Mouse (Mus musculus) megakaryocyte progenitor cell, adult 5-6 weeks (primary cell): ENCODE results near the gene Rad50. TPM values are rescaled to one million over a fixed set of nuclear protein-coding genes. Genes with fewer than 3 reads are reported as not detected.
A peak's percentile ranks its signal among the peaks of the same experiment; 100 is the strongest.

Experiments used
- ATAC-seq: replicated peaks from 2 replicates; pipeline ENCODE4 v1.8.0; 2016; ENCODE audit warnings: mild to moderate bottlenecking, moderate TSS enrichment, inconsistent platforms; ENCODE audit not compliant: poor library complexity
- total RNA-seq, 2 experiments: library from RNA; stranded (forward) in 1 of 2; stranded (reverse) in 1 of 2; fragments of 157-497, 149-512 nt in 1 of 2; fragments of 200-1000 nt in 1 of 2; gene quantifications; 2 replicates each; pipeline versions ENCODE4 v1.2.3 to v1.2.4; 2015 to 2017

The Rad50 gene
- 49.3 and 57.7 TPM in 2 replicates for total RNA-seq (2015)
- total RNA-seq (2017), result 66.5 and 79.1 TPM in 2 replicates

DNA sequence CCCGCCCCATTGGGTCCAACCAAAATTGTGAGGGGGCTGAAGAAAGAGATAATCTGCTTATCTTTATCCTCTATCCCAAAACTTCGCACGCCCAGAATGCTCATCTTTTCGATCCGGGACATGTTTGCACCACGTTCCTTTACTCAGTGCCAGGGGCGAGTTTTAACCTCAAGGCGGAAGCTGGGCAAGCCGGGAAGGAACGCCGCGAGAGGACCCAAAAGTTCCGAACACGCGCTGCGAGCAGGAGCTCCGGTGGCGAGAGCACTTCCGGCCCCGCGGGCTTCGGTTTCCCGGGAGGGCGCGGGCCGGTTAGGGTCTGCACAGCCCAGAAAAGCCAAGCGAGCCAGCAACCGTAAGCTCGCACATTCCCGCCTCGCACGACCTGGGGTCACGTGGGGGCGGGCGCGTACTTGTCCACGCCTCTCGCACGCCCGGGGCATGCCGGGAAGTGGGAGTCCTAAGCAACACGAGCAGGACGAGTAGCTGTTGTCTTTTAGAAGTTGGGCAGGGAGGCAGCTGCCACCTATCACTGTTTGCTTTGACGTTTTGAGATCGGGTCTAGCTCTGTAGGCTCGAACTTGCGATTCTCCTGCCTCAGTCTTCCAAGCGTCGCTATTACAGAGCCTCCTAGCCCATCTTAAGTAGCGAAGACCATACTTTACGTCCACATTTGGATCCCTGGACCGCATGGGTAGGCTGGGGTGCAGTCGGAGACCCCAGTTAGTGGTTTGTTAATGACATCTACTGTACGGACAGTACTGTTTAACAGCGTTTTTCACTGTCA, at the start of gene Rad50:
Gene Rad50 (minus strand): TSS at position 386 of the 784 bp plus-strand sequence.
- ATAC-seq, result peak; percentile 99

DNA sequence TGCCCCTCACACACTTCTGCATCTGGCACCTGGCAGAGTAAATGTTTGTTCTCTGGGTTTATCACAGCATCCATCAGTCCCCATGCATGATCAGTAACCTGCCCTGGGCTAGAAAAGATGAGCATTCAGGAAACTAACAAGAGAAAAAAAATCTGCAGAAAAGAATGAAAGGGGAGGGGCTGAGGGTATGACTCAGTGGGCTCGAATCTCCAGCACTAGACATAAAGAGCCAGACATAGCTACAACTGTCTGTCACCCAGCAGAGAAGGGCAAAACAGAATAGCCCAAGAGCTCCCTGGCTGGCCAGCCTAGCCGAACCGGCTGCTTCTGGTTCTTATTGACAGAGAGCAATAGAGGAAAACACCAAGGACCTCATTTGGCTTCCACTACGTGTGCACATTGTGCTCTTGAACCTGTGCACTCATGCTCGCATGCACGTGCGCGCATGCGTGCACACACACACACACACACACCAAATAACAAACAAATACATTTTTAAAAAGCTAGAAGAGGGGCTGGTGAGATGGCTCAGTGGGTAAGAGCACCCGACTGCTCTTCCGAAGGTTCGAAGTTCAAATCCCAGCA, 48.0 kb upstream of the Rad50 start:
- ATAC-seq, result no peak

DNA sequence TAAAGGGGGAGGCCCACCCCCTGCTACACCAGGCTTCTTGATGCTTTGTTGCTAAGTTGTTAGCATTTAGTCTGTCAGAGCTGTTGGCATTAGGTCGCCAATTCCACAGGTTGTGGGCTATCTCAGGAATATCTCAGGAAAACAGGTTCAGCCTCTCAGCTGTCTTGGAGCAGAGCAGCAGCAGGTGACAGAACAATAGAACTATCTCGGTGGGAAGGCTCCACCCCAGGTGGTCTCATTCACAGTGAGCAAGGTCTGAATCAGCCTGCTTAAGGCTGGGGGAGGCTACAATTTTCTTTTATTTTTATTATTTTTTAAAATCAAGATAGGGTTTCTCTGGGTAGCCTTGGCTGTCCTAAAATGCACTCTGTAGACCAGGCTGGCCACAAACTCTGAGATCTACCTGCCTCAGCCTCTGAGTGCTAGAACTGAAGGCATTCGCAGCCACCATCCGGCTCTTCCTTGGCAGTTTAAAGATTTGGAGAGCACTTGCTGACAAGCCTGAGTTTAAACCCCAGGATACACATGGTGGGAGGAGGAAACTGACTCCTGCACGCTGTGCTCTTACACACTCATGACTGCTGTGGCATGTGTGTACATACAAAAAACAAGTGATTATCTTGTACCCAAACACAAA, 42.7 kb upstream of the Rad50 start:
- ATAC-seq, result no peak

DNA sequence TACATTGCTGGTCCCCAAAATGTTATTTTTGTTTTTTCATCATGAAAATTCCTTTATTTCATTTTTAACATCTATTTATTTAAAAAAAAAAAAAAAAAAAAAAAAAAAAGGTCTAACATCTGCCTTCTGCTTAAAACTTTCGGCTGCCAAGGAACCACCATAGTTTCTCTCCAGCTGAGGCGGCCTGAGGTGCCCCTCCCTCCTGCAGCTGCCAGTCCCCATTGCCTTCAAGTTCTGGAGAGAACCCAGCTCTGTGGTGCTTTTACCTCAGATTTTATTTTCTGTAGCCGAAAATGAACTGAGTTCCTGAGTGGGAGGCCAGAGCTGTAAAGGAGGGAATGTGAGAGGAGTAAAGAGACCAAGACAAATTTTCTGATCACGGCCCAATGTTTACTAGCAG, 42.2 kb upstream of the Rad50 start:
- no peak for ATAC-seq

DNA sequence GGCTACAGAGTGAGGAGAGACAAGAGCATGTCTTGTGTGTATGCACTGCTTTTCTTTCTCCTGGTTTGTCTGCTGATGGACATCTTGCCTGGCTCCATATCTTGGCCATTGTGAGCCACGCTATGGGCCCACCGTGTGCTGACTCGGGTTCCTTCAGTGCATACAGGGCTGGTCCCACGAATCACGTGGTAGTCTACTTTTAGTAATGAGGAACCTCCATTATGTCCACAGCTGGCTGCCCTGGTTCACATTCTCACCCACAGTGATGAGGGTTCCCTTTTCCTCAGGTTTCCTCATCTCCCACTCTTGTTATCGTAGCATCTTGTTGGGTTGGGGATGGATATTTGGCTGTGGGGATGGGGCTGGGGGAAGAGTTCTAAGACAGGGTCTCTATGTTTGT, 41.5 kb upstream of the Rad50 start:
- peak; percentile 86 for ATAC-seq

DNA sequence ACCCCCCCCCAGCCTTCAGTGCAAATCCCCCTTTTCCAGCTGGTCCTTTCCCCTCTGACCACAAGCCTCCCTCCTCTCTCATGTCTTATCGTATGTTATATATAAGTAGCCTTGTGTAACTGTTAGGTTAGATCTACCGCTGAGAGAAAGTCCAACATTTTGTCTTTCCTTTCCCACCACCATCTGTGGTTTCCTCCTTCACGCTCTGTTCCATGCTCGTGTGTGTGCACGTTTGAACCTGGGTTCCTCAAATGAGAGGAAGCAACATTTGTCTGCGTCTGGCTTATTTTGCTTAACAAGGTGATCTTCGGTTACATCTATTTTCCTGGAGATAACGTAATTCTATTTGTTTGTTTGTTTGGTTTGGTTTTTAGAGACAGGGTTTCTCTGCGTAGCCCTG, 40.9 kb upstream of the Rad50 start:
- peak; percentile 50 for ATAC-seq

DNA sequence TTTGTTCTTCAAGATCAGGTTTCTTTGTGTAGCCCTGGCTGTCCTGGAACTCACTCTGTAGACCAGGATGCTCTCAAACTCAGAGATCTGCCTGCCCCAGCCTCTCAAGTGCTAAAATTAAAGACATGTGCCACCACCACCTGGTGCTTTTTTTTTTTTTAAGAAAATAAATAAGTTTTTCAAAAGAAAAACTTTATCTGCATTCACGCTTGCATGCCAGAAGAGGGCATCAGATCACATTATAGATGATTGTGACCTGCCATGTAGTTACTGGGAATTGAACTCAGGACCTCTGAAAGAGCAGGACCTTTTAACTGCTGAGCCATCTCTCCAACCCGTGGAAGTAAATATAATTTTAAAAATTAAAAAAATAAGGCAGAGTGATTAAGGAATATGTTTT, 38.1 kb upstream of the Rad50 start:
- no peak for ATAC-seq

DNA sequence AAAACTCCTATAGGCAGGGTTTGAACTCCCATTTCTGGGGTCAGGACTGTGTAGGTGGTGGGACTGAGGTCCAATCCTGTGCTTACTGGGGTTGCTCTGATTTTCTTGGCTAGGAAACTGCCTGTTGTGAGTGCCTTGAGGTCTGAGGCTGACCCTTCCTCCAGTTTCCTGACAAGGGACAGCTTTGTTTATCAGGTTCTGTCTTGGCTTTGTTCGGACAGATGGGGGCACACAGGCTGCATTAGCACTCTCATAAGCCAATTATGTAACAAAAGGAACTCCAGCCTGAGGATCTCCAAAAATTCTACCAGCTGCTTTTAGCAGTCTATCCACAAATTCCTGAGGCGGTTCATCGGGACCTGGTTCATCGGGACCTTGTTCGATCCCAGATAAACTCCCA, 35.2 kb upstream of the Rad50 start:
- ATAC-seq, result no peak

DNA sequence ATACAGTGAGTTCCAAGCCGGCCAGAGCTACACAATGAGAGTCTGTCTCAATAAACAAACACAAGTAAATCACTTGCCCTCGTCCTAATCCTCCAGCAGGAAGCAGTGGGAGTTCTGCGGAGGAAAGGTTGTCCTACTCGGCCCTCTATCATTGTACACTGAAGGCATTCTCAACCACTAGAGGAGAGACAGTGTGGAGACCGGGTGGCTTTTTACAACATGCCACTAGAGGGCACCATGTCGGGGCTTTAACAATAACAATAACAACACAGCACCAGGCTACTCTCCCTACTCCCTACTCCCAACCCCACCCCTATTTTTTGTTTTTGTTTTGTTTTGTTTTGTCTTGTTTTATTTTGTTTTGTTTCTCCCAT, 30.4 kb upstream of the Rad50 start:
- ATAC-seq, result peak; percentile 81

DNA sequence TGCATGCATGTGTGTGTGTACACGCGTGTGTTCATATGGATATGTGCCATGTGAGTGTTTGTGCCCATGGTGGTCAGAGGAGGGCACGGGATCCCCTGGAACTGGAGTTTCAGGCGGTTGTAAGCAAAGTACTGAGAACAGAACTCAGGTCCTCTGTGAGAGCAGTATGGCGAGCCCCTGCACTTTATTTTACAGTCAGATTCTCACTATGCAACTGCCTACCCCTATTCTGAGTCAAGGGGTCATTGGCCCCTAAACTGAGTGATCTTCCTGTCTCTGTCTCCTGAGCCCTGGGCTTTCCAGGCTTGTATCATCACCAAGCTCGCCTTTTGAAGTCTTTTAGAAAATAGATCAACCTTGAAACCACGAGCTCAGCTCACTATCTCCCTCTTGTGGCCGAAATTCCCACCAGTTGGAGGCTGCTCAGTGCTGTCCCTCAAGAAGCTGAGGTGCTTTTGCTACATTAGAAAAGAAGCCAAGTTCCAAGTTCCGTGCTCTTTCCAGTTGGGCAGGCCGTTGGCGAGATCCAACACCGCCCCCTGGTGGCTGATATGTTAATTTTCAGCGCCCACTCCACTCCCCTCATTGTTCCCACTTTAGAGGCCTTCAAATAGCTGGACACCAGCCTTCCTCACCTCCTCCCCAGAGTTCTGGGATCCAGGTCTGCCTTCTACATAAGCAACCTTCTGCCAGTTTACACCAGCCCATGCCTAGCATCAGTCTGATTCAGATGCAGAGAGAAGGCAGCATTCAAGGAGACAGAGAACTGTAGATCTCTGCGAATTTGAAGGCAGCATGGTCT, 29.9 kb upstream of the Rad50 start:
- peak; percentile 80 for ATAC-seq

DNA sequence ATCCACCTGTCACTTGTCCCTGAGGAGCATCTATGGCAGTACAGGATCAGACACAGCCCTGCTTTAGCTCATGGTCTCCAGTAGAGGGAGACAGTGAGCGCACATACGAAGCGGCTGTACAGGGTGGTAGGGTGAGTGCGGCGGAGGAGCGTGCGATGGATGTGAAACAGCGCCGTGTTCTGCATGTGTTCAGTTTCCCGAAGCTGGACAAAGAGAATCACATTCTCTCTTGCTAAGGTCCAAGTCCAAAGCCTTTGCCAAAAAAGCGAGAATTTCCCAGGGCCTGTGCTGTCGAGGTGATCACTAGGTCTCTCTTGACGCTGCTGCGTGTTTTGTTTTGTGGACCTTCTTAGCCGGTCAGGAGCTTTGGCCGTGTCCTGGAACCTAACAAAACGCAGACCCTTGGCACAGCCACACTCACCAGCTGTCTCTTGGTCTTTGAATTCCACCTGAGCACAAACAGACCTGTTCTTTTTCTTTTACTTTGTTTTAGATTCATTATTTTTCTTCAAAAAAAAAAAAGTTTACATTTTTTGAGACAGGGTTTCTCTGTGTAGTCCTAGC, 28.6 kb upstream of the Rad50 start:
- ATAC-seq, result peak; percentile 87

DNA sequence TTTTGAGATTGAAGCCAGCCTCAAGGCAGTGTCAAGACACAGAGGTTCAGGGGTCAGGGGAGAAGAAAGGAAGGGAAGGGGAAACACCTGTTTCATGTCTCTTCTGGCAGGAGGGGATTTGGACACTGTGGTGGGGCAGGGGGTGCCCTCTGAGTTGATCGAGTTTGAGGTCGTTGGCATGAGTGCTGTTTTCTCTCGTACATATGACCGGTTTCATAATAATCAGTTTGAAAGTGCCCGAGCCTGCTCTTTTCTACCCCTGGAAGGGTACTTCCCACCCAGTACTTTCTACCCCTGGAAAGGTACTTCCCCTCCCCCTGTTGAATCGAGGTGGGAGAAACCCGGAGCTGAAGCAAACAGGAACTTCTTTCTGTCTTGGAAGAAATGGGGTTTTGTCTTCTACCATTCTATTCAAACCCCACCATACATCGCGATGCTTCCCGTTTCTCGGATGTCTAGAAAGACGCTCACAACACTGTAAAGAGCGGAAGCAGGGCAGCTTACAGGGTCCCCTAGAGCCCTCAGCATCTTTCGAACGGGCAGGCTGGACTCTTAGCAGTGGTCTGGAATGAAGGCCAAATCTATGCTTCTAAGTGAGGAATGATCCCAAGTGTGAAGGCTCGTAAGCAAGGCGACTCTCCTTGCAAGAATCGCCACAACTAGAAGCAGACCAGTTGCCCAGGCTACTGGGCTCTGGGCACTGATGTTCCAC, 28.0 kb upstream of the Rad50 start:
- no peak for ATAC-seq

DNA sequence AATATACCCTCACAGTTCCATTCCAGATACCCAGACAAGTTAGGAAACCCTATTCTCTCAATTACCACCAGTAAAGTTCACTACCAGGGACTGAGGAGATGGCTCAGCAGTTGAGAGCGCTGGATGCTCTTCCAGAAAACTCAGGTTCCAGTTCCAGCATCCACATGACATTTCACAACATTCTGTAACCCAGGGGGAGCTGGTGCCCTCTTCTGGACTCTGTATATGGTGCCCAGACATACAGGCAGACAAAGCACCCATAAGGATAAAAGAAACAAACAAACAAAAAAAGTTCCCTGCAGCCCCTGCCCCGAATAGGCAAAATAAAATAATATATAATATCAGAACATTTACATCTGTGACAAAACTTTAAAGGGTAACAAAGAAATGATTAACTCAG, 27.3 kb upstream of the Rad50 start:
- no peak for ATAC-seq

DNA sequence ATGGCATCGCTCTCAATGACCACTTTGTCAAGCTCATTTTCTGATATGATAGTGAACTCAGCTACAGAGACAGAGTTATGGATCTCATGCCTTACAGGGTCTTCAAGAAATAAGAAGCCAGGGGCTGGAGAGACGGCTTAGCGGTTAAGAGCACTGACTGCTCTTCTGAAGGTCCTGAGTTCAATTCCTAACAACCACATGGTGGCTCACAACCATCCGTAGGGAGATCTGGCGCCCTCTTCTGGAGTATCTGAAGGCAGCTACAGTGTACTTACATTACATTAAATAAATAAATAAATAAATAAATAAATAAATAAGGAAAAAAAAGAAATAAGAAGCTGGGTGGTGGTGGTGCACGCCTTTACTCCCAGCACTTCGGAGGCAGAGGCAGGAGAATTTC, 26.7 kb upstream of the Rad50 start:
- no peak for ATAC-seq

DNA sequence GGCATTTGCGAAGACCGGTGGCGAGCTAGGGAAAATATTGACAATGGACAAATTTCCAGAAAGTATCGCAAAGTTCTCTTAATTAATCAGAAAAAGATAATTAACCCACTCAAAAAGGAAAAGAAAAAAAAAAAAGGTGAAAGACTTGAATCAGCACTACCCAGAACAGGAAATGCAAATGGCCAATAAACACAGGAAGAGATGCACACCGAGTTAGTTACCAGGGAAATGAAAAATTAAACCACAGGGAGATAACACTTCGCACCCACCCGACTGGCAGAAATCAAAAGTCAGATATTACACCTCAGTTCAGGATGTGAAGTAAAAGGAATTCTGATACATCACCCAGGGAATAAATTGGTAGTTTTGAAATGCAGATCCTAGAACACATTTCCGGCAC, 25.1 kb upstream of the Rad50 start:
- ATAC-seq, result no peak

DNA sequence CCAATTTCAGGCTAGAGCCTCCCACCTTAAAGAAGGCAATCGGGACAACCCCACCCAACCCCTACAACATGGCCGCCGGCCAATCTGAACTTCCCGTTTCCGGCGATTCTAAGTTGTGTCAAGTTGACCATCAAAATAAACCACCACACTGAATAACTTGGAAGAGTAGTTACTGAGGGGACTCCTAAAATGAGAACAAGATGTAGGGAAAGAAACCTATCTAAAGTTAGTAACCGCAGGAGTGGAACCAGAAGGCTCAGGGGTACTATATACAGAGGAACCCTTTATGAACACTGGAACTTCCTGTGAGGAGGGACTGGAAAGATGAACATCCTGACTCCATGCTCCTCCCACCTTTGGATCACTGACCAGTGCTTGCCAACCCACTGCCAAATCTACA, 24.3 kb upstream of the Rad50 start:
- no peak for ATAC-seq

DNA sequence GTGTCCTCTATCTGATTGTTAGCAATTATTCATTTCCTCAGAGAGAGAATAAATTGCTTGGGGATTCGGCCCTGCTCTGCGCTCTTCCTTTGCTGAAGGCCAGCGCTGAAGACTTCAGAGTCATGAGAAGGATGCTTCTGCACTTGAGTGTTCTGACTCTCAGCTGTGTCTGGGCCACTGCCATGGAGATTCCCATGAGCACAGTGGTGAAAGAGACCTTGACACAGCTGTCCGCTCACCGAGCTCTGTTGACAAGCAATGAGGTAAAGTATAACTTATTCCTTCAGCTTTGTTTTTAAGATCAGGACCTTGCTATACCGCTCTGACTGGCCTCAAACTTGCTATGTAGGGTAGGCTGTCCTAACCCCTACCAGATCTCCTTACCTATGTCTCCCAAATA, 13.6 kb upstream of the Rad50 start, which contains the start of gene Il5:
Gene Il5 (plus strand): TSS at position 80 of the 400 bp plus-strand sequence.
- no peak for ATAC-seq

DNA sequence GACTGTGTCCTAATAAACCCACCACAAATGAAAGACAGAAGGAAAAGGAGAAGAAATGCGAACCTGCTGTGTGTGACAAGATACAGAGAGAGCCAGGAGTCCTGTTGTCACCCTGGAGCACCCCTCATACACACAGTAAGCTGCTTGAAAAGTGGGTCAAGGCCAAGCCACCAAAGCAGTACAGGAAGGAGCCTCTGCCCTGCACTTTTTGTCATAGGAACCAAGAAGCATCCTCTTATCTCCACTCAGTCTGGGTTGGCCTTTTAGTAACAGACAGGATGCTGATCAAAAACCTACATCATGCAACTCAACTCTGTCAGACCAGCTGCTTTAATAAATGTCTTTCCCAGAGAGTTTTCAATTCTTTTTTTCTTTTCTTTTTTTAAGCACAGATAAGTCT, 12.6 kb upstream of the Rad50 start:
- no peak for ATAC-seq

DNA sequence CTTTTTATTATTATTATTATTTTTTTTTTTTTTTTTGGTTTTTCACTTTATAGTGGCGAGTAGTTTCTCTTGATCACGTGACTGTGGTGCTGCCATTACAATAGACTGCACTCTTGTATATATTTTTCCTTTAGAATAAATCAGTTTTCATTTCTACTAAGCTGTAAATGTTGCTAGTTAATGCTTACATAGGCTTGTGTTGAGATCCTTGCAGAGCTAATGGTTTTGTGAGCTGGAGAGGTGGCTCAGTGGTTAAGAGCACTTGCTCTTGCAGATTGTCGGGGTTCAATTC, 545 bp upstream of the Rad50 start:
- no peak for ATAC-seq

DNA sequence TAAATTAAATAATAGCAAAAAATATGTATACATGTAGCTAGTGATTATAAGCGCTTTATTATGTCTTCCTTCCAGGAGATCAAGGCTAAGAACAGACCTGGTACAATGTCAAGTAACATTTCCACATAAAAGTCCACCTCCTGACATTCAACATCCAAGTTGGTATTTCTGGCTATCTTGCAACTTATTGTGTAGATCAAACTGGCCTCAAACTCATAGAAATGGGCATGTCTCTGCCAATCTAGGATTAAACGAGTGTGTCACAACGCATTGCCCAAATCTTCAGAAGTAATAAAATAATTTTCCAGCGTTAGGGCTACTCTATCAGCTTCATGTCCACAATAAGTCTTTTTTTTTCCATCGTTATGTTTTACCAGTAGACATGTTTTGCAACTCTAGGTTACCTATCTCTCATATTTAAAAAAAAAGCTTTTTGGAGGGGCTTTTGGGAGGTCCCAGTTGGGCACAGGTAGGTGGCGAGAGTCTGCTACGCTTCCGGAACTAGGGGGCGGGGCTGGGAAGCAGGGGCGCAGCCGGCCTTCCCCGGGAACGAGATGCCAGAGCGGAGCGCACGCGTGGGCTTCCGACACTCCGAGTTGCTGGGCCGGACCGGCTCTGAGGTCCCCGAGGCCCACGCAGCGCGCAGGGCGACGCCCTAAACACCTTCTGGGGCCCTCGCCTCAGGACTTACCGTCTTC, 734 bp downstream of the Rad50 start:
- ATAC-seq, result peak; percentile 55
